Mouse (Mus musculus) CH12F3 (cell line): Measurements from ENCODE around the gene Dock10.

Source experiments
- in situ Hi-C: fragments of 300-500 bp; cut with MboI; formaldehyde crosslinking; loops from 2 replicates; pipeline ENCODE4 v1.14.3; 2020; ENCODE audit warnings: low sequenced_read_pairs

The Dock10 gene

DNA sequence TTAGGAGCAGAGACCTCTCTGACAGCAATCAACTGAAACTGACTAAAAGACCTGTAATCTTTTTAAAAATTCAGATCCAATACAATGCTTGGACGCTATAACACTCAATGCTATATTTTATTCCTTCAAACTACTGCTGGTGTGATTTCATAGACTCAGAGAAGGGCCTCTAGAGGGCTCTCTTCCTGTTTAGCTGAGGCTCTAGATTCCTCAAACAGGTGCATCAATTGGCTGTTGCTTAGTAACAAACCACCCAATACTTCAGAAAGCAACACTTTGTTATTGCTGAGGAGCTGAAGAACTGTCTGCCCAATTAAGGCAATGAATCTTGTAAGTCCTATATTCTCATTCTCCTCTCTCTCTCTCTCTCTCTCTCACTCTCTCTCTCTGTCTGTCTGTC, 30.1 kb downstream of the Dock10 start:
- in situ Hi-C loops, result no loop called here

GRCm38 (mm10) chr1:80727403-80727802, 30.9 kb downstream of the Dock10 start:
- in situ Hi-C loops, result no loop called here

DNA sequence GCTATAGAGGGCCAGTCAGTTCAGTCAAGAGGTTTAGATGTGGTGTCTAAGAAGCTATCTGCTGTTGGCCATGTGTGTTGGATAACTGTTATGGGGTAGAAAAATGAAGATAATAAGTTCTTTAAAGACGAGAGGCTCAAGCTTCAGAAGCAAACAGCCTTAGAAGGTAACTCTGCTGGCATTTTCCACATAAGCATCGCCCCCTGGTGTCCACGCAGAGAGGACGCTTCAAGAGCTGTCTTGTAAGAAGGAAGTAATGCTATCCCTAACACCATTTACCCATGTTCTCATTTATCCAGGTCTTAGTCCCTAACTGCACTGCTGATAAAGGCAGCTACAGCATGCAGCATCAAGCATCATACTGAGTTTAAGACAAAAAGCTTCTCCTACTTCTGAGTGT, 35.7 kb downstream of the Dock10 start:
- in situ Hi-C loops, result no loop called here

DNA sequence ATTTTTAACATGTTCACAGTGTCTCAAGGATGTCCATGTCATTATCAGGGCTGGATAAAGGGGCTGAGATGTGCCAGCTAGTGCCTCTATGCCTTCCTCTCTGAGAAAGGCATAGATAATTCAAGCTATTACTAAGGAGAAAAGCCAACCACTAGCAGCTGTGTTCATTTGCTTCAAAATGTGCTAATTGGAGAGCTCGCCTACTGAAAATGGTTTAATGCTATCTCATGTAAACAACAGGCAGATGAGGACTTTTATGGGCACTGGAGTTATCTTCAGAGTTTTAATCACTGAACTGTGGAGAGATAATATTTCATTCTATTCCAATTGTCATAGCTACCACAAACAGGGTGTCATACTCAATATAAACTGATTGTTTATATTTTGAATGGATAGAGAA, 36.3 kb downstream of the Dock10 start:
- in situ Hi-C loops, result no loop called here

GRCm38 (mm10) chr1:80721181-80721580, 37.1 kb downstream of the Dock10 start:
- in situ Hi-C loops, result no loop called here

- in situ Hi-C loops, result no loop called here
Observed at GRCm38 (mm10) chr1:80720146-80720545, 38.2 kb downstream of the Dock10 start.

DNA sequence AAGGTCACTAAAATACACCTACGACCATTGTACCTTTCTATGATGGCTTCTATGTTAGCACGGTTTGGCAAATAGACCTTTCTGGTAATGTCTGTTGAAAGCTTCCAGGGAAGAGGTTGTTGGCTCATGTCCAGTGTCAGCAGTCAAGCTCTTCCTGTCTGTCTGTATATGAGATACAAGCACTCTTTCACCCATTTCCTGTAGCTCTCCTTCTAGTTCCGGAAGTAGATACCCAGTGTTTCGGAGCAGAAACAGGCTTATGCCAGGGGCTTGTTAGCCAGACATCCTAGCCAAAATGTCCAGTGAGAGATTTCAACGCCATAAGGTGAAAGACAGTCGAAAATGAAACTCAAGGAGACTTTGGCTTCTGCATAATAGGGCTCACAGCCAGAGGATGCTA, 38.9 kb downstream of the Dock10 start:
- in situ Hi-C loops, result no loop called here

DNA sequence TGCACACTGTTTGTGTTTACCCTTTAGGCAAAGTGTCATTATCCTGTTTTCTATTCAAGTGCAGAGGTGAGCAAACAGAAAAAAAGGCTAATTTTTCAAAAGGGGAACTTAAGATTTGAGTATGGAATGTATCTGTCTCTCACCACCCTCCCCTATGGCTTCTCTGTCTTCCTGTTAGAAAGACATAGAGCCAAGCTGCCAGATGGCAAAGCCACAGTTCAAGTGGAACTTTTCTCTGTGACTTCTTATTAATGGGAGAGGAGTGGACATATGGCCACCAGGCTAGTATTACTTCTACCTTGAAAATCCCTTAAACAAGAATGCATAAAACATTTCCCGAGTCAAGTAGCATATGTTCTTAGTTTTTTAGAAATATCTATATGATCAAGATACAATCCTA, 39.7 kb downstream of the Dock10 start:
- in situ Hi-C loops, result no loop called here

- in situ Hi-C loops, result no loop called here
Observed at GRCm38 (mm10) chr1:80715917-80716316, 42.4 kb downstream of the Dock10 start.

GRCm38 (mm10) chr1:80713920-80714319, 44.4 kb downstream of the Dock10 start:
- in situ Hi-C loops, result no loop called here

- in situ Hi-C loops, result no loop called here
Observed at GRCm38 (mm10) chr1:80710607-80711261, 47.6 kb downstream of the Dock10 start.

GRCm38 (mm10) chr1:80710097-80710541, 48.2 kb downstream of the Dock10 start:
- in situ Hi-C loops, result no loop called here

DNA sequence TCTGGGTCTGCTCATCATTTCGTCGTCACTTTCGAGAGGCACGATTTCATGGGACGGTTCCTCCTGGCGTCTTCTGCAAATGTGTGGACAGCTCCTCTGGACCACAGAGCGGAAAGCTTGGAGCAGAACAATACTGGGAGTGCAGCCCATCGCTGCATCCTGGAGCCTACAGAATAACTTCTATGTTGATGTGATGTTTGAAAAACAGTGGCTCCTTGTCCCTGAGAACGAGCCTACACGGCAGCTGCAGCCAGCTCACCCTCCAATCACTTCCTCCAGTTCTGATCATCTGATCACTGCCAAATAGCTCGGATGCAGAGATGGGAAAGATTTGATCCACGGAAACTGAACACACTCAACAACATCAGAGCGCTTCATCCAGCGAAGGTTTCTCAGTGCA, 49.0 kb downstream of the Dock10 start:
- in situ Hi-C loops, result no loop called here

GRCm38 (mm10) chr1:80703279-80703678, 55.0 kb downstream of the Dock10 start:
- in situ Hi-C loops, result no loop called here

GRCm38 (mm10) chr1:80676004-80676673, 82.2 kb downstream of the Dock10 start:
- in situ Hi-C loops, result no loop called here

DNA sequence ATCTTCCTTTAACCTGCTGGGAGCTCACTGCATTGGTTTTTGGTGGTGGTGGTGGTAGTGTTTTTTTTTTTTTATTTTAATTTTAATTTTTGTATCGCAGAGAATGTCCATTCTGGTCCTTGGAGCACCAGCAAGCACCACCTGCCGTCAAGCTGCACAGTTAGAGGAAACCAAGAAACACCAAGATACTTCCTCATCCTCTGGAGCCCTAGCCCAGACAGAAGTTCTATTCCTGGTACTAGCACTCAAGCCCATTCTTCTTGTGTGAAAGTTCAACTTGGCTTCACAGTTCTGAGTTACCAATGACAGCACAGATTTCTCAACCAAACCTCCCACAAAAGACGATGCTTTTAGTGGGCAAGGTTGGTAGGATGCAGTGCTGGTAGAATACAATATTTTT, 86.6 kb downstream of the Dock10 start:
- in situ Hi-C loops, result no loop called here

DNA sequence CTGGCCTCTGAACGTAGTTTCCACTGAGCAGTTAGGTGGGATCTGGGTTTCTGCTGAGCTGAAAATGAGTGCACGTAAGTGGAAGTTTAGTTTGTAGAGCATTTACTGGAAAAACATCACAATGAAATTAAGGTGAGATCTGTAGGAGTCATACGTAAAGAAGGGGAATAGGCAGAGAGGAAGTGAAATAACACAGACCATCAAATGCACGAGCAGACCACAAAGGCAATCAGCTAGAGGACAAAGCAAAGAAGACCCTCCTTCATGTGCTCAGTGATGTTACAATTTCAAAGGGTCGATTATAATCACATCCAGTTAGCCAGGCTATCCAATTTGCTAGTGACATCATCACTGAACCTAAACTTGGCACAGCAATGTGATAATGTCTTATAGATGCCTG, 87.3 kb downstream of the Dock10 start:
- in situ Hi-C loops, result no loop called here

GRCm38 (mm10) chr1:80670387-80670786, 87.9 kb downstream of the Dock10 start:
- in situ Hi-C loops, result no loop called here

GRCm38 (mm10) chr1:80665761-80666160, 92.6 kb downstream of the Dock10 start:
- in situ Hi-C loops, result no loop called here

DNA sequence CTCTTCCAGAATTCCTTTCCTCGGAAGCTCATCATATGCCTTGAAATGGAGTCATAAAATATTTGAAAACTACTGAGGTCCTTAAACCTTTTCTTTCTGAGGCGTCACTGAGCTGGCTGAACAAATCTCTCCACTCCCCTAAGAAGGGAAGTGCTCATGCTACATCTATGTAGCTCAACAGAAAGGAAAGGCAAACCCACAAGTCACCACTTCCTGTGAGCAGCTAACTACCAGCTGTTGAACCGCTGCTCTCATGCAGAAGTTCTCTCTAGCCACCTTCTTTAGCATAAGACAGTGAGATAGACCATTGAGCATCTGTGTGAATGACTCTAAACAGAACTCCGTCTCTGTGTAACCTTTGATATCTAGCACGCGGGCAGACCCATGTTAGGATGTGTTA, 93.2 kb downstream of the Dock10 start:
- in situ Hi-C loops, result no loop called here

- in situ Hi-C loops, result no loop called here
Observed at GRCm38 (mm10) chr1:80661506-80662402, 96.6 kb downstream of the Dock10 start.
